Mouse (Mus musculus): ENCODE measurements around the gene Adamts9.

Gene Adamts9

DNA sequence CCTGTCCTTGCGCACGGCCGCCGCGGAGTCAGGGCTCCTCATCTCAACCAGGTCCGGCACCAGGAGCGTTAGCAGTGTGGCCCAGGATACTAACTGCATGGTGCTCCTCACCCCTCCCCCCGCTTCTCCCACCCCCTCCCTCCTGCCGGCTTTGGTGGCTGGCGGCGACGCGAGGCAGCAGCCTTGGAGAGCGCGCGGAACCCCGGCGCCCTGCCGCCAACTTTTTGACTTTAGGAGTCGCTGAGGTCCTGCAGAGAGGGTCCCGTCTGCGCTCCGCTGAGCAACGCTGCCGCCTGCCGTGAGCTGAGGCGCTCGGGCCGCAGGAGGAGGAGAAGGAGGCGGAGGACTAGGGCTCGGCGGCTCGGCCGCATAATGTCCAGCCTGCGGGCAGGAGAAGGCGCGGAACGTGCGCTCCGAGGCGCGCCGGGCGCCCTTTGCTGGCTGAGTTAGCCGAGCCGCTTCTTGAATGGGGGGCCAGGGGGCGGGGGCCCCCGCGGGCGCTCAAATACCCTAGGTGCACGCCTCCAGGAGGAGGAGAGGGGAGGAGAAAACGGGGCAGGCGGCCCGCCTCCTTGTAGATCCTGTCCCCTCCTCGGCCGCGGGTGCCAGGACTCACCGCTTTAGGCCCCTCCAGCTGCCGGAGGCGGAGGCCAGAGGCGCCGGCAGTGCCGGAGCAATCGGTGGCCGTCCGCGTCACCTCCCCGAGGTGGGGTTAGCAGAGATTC, at the start of gene Adamts9:
Adamts9 (minus strand) TSS at position 436 of the 725 bp plus-strand sequence.
- DNase-seq (ENCODE audit: low spot score), result peak; percentile 87

GRCm38 (mm10) chr6:92991616-92992015, 48.3 kb upstream of the Adamts9 start:
- no peak for DNase-seq (ENCODE audit: low spot score)

GRCm38 (mm10) chr6:92988620-92988998, 45.3 kb upstream of the Adamts9 start:
- DNase-seq (ENCODE audit: low spot score), result no peak

DNA sequence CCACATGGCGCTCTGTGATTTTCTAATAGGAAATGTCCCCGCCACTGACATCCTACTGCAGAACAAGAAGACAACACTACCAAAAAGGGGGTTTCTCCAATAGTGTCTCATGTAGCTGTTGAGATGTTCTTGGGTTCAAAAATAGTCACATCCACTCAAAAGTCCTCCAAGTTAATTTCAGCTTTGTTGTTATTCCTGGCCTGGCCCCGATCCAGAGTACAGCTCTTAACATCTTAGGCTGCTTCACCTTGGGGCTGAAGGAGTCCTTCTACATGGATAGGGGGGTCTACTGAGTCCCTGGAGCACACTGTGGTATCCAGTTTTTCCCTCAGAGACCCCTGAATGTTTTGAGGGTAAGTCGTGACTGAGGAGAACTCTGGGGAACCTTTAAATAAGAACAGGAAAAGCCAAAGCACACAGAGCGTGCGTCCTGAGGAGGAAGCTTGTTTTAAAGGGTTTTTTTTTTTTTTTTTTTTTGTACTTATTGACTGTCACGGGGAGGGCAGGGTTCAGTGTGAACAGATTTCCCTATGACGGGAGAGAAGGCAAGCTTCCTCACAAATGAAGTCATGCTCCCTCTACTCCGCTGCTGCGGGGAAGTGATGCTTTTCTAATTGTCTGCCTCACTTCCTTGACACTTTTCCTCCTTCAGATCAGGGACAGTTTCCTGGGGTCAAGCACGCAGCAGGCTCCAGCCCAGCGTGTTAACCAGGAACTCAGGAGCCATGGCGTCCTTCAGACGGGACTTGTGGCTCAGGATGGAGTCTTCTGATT, 44.7 kb upstream of the Adamts9 start:
- no peak for DNase-seq (ENCODE audit: low spot score)

DNA sequence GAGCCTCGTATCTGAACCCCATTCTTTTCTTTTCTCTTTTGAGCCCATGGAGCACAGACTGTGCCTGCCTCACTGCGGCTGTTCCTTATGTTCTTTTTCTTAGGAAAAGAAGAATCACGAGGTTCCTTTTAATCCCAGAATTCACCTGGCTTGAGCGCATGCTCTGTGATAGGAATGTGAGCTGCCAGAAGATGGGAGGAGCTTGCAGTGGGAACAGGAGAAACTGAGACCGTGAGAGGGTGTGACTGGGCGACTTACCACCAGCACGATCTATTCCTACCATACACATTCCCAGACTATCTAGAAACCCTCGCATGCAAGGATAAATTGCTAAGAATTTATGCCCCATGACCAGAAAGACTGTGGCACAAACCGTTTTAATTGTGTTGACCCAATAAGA, 44.1 kb upstream of the Adamts9 start:
- DNase-seq (ENCODE audit: low spot score), result no peak

- DNase-seq (ENCODE audit: low spot score), result peak; percentile 51
Measured at GRCm38 (mm10) chr6:92983421-92983820, 40.1 kb upstream of the Adamts9 start.

GRCm38 (mm10) chr6:92981451-92982186, 38.3 kb upstream of the Adamts9 start:
- no peak for DNase-seq (ENCODE audit: low spot score)

DNA sequence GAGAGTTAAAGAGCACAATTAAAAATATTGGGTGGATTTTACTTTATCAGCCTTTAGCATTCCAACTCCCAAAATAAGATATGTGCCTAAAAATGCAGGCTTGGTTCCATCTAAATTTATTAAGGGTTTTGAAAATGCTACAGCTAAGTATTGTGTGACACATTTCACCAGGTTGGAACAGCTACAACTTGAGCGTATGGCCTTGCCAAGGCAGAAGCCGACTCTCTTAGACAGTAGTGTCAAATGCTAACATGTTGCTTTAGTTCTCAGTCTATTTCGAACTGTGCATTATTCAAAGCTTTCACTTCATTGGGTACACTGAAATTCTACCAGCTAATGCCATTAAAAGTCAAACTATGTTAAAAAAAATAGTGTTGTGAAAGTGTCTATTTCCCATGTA, 30.0 kb upstream of the Adamts9 start:
- DNase-seq (ENCODE audit: low spot score), result no peak

- no peak for DNase-seq (ENCODE audit: low spot score)
Measured at GRCm38 (mm10) chr6:92968718-92969117, 25.4 kb upstream of the Adamts9 start.

GRCm38 (mm10) chr6:92968216-92968615, 24.9 kb upstream of the Adamts9 start:
- DNase-seq (ENCODE audit: low spot score), result no peak

DNA sequence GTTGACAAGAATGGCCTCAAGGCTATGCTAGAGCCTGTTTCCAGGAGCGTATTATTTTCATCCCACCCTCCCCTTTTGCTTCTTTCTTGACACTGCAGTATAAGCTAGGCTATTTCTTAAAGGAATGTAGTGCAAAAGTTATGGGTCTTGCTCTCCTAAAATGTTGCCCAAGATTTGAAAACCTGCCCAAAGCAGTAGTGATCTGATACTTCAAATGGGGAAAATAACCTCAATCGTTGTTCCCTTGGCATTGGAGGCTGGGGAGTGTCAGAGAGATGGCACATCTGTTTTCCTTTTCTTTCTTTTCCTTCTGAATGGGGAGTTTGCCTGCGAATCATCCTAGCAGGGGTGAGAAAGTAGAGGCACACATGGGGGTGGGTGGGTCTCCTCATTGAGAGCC, 19.7 kb upstream of the Adamts9 start:
- DNase-seq (ENCODE audit: low spot score), result no peak

- no peak for DNase-seq (ENCODE audit: low spot score)
Measured at GRCm38 (mm10) chr6:92960997-92961396, 17.7 kb upstream of the Adamts9 start.

DNA sequence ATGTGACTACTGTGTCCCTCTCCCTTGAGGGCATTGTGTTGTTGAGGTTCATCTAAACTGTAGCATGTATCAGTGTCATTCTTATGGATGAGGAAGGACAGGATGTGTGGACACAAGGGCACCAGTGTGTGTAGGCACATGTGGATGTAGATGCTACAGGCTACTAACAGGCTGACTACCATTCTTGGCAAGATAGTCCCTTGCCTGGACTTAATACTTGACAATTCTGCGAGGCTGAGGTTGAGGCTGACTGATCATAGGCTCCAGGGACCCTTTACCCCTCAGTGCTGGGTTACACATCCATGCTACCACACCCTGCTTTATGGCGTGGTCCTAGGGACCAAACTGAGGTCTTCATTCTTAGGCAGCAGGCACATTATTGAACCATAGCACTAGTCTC, 16.1 kb upstream of the Adamts9 start:
- DNase-seq (ENCODE audit: low spot score), result no peak

GRCm38 (mm10) chr6:92947337-92948042, 4.2 kb upstream of the Adamts9 start:
- DNase-seq (ENCODE audit: low spot score), result no peak

GRCm38 (mm10) chr6:92944711-92945110, 1.4 kb upstream of the Adamts9 start:
- no peak for DNase-seq (ENCODE audit: low spot score)

- DNase-seq (ENCODE audit: low spot score), result no peak
Measured at GRCm38 (mm10) chr6:92944048-92944685, 875 bp upstream of the Adamts9 start.

- DNase-seq (ENCODE audit: low spot score), result no peak
Measured at GRCm38 (mm10) chr6:92941756-92942420, 1.4 kb downstream of the Adamts9 start.

DNA sequence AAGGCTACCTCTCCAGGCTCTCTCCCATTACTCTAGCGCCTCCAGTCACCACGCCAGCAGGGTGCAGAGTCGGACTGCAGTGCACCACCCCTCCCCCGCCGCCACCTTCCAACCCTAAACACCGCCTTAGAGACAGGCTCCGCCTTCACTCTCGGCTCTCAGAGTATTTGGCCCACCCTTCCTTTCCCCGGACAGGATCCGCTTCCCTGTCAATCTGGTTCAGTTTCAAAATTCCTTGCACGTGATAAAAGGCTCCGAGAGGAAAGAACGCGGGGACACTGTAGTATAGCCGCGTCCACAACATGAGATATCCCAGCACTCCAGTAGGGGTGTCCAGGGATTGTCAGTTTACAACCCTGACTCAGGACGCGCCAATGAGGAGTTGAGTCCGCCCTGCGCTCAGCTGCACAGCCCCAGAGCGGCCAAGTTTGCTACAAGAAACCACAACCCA, 2.0 kb downstream of the Adamts9 start:
- peak; percentile 92 for DNase-seq (ENCODE audit: low spot score)

DNA sequence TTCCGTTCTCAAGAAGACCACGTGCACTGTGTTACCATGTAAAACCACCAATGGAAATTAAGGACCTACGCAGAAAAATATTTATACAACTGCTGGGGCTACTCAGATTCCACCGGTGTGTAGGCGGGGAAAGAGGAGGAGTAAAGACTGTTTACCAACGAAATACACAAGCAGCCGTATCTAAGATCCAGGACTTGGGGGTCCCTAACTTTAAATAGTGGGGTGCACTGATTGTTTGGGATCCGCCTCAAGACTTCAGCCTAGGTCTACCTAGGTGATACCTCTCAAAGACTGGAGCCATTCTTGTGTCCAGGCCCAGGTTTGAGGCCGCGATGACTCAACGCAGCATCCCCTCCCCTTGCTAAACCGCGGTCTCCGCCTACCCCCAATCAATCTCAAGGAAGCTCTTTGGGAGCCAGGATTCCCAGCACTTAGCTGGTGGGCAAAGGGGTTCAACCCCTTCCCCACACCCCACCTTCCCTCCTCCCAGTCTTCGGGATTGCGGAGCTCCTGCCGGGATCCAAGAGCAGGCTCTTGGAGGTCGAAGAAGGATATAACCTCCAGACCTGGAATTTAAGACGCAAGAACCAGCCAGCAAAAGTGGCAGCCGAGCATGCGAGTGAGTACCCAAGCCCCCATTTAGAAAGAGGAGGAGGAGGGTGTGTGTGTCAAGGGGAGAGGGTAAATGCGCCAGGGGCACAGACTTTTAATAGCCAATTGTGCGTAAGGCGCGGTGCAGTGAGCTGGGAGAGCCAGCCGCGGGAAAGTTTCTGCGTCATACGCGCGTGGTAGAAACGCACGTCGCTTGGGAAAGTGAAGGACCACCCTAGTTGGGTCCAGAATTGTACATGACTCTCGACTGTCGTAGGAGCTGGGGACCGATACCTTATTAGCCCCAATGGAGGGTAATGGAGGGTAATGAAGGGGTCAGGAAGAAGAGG, 2.8 kb downstream of the Adamts9 start:
- peak; percentile 51 for DNase-seq (ENCODE audit: low spot score)

DNA sequence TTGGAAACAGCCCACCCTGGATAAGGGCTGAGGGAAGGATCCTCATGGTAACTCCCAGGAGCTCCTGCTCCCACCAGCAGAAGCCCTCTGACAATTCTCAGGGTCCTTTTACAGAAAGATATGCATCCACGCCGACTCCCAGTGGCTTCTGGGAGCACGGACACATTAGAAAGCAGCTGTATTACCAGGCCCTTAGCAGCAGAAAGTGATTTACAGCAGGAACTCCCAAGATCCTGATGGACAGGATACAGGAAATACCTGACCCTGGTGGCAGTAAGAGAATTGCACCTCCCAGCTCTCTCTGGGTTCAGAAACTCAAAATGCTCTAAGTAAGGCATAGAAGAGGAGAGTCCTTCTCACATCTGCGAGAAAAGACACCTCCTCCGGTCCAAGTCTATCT, 15.0 kb downstream of the Adamts9 start:
- no peak for DNase-seq (ENCODE audit: low spot score)

All from testis, postnatal 10 days (tissue).